Mouse (Mus musculus) adrenal gland, adult (tissue): Measurements from ENCODE around the gene Blnk.

Experiments
- DNase-seq, 2 experiments: peaks; one replicate each; pipeline ENCODE4 v3.0.0; 2022 to 2023; ENCODE audit warnings: low spot score in 1 of 2; ENCODE audit not compliant: inconsistent age in 2 of 2

The Blnk gene

GRCm38 (mm10) chr19:40994057-40994585 is at the start of gene Blnk:
Blnk (minus strand) TSS chr19:40994535.
- DNase-seq, result peak; percentile 37 to 76

GRCm38 (mm10) chr19:41039110-41039509 is 44.8 kb upstream of the Blnk start:
- DNase-seq, result no peak

GRCm38 (mm10) chr19:41035809-41036551 is 41.6 kb upstream of the Blnk start:
- no peak for DNase-seq

GRCm38 (mm10) chr19:41031869-41032268 is 37.5 kb upstream of the Blnk start:
- DNase-seq, result no peak

GRCm38 (mm10) chr19:41031009-41031408 is 36.7 kb upstream of the Blnk start:
- no peak for DNase-seq

GRCm38 (mm10) chr19:41030161-41030560 is 35.8 kb upstream of the Blnk start:
- DNase-seq, result no peak

- DNase-seq, result no peak
These were observed 34.9 kb upstream of the Blnk start, which contains the start of gene Dntt for GRCm38 (mm10) chr19:41029219-41029618. Dntt (plus strand) TSS chr19:41029275.

- no peak for DNase-seq
These were observed 33.3 kb upstream of the Blnk start for GRCm38 (mm10) chr19:41027601-41028000.

GRCm38 (mm10) chr19:41027024-41027423 is 32.7 kb upstream of the Blnk start:
- no peak for DNase-seq

GRCm38 (mm10) chr19:41026551-41026950 is 32.2 kb upstream of the Blnk start:
- no peak for DNase-seq

- no peak for DNase-seq
These were observed 27.9 kb upstream of the Blnk start for GRCm38 (mm10) chr19:41022244-41022643.

GRCm38 (mm10) chr19:41020537-41020936 is 26.2 kb upstream of the Blnk start:
- DNase-seq, result no peak

- no peak for DNase-seq
These were observed 24.9 kb upstream of the Blnk start for GRCm38 (mm10) chr19:41019164-41019675.

- DNase-seq, result peak; percentile 17 to 72
These were observed 21.8 kb upstream of the Blnk start for GRCm38 (mm10) chr19:41015951-41016716.

- no peak for DNase-seq
These were observed 19.7 kb upstream of the Blnk start for GRCm38 (mm10) chr19:41014003-41014402.

GRCm38 (mm10) chr19:41013591-41013990 is 19.3 kb upstream of the Blnk start:
- no peak for DNase-seq

- no peak for DNase-seq
These were observed 17.3 kb upstream of the Blnk start for GRCm38 (mm10) chr19:41011676-41012075.

GRCm38 (mm10) chr19:41008674-41009395 is 14.5 kb upstream of the Blnk start:
- DNase-seq, result no peak

- no peak for DNase-seq
These were observed 13.4 kb upstream of the Blnk start for GRCm38 (mm10) chr19:41007733-41008132.

- DNase-seq, result no peak
These were observed 13.0 kb upstream of the Blnk start for GRCm38 (mm10) chr19:41007326-41007725.

- DNase-seq, result no peak
These were observed 12.3 kb upstream of the Blnk start for GRCm38 (mm10) chr19:41006621-41007020.
